Mouse (Mus musculus) heart, postnatal 25 days (tissue): ENCODE data around the gene B430306N03Rik. TPM values are rescaled to one million over a fixed set of nuclear protein-coding genes. Genes with fewer than 3 reads are reported as not detected.
"Not testable (repeated sequence)": the region's sequence is repeated elsewhere in the genome, so short reads cannot be mapped to it uniquely, and the experiment has no call there.

Experiments
- DNase-seq: peaks from one replicate; pipeline ENCODE4 v3.0.0; 2022; ENCODE audit warnings: low spot score
- intact Hi-C: fragments of 180-260 bp; cut with DNase I; formaldehyde crosslinking; loops from one replicate; pipeline ENCODE4 v1.15.1; 2025
- total RNA-seq, 2 experiments: library from RNA; stranded (reverse); gene quantifications; 2 replicates each; pipeline ENCODE4 v1.2.3; 2021

The B430306N03Rik gene
- total RNA-seq, 2 experiments from 2014 or later, result 0.08 to 0.20 TPM

DNA sequence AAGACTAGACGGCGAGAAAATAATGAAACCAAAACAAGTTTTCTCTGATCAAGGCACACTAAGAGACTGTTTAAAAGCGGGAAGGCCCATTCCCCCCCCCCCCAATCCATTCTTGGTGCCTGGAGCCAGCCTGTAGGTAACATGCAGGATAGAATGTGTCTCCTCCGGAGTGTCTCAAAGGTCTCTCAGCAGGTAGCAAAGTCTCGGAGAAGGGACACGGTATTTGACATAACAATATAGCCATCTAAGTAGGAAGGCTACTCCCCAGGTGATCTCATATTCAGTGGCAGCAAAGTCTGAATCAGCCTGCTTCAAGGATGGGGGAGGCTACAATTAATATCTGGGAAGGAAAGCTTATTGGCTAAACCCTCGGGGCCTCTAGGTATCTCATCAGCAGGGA is 37.0 kb downstream of the B430306N03Rik start:
- intact Hi-C loops, DNase-seq: not testable (repeated sequence)

DNA sequence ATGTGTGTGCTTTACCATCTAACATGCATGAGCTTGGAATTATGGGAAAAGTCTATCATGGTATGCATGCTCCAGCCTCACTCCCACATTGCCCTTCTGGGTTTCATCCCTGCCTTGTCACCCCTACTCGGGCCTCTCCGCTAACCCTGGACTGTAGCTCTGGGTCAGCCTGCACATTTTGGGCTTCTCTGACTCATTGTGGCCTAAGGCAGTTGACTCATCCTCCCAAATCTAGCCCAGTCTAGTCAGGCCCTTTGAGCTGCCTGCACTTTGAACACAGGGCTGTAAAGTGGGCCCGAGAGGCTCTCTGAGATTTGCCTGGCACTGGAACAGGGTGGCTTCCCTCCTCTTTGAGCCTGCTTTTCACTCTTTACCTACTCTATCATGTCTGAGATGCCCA is 39.9 kb downstream of the B430306N03Rik start:
- no peak for DNase-seq

DNA sequence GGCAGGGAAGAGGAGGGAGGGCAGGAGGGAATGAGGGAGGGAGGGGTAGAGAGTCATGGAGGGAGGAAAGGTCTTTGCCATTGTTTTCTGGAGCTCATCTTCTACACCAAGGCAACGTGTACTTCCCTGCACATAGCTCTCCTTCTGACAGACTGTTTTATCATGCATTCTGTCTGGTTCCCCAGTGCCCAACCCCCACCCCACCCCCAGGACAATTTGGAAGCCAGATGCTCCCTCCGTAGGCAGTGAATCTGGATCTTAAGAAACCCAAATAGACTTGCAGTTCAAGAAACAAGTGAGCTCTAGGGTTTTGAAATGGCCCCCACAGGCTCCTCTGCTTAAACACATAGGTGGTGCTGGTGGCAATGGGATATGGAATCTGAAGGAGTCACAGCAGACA is 42.0 kb downstream of the B430306N03Rik start:
- intact Hi-C loops, result no loop called here
- no peak for DNase-seq

More for the DNA sequence above, 39.9 kb downstream of the B430306N03Rik start:
- intact Hi-C loops, result no loop called here

DNA sequence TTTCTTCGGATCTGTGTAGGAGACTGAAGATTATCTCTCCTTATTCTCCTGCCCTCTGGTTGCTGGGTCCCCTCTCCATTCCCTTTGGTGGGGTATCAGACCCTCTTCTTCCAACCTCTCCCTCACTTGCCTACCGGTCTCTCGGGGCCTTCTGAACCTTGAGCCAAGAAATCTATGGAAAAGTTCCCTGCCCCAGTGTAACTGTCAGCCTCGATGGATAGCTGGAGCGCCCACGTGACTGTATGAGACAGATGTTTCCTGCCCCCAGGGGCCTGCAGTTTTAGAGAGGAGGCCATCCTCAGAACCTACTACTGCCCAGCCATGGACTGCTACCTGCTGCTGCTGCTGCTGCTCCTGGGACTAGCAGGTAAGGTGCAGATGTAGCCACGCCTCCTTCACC is 43.7 kb downstream of the B430306N03Rik start, which contains the start of gene Treml1:
Gene Treml1, plus strand, starts transcription at position 301 of the 400 bp plus-strand sequence.
- intact Hi-C loops, result no loop called here
- DNase-seq, result no peak

DNA sequence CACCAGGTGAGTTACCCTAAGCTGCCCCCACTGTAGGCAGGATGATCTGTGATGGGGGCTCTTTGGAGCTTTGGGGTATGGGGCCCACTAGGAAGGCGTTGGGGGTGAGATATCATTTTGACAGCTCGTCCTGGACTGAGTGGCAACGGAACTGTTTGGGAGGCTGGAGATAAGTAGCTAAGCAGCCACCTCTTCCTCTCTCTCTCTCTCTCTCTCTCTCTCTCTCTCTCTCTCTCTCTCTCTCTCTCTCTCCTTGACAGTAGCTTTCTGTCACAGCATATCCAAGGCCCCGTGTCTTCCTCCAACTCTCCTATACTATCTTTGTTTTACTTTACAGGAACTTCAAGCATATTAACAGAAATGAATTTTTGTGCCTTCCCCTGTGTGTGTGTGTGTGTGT is 44.5 kb downstream of the B430306N03Rik start:
- intact Hi-C loops, result no loop called here
- DNase-seq, result no peak

DNA sequence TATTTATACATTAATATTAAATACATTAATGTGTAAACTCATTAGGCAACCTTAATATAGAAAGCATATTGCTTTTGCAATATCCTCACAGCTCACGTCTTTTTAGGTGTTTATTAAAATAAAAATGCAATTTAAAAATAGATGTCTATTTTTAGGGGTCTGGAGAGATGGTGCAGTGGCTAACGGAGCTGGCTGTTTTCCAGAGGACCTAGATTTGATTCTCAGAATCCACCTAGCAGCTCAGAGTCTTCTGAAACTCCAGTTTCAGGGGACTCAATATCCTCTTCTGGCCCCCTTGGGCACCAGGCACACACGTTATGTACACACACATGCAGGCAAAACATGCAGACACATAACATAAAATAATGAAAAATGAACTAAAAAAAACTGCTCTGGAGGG is 46.4 kb downstream of the B430306N03Rik start:
- intact Hi-C loops, result no loop called here
- DNase-seq, result no peak

DNA sequence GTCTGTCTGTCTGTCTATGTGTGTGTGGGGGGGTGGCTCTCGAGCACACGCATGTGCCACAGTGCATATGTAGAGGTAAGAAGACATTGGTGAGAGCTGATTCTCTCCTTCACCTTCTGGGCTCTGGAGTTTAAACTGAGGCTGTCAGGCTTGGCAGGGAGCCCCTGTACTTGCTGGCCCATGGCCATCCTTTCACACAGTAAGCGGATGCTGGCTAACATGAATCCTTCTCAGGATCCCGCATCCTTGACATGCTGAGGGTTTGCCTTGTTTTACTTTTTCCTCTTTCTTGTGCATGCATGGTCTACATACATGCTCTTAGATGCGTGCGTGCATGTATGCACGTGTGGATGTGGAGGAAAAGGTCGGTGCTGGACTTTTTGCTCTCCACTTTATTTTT is 47.0 kb downstream of the B430306N03Rik start:
- no peak for DNase-seq
- intact Hi-C loops, result no loop called here

DNA sequence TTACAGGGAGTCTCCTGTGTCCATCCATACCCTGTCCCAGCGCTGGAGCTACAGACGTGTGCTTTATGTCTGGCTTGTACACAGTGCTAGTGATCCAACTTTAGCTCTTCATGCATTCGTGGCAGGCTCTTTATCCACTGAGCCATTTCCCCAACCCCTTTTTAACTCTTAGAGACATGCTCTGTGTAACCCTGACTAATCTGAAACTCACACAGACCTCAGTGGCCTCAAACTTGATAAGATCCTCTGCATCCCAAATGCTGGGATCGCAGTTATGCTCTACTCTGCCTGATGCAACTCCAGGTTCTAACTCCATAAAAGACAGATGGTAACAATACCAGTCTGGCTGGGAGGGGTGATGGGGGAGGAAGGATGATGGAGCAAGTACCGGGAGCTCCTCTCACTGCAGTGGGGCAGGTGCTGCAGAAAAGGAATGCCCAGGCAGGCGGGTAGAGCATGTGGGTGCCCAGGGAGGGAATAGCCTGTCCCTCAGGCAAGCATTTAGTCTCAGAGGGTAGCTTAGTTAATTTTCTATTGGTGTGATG is 47.6 kb downstream of the B430306N03Rik start:
- DNase-seq, result no peak
- intact Hi-C loops, result no loop called here

DNA sequence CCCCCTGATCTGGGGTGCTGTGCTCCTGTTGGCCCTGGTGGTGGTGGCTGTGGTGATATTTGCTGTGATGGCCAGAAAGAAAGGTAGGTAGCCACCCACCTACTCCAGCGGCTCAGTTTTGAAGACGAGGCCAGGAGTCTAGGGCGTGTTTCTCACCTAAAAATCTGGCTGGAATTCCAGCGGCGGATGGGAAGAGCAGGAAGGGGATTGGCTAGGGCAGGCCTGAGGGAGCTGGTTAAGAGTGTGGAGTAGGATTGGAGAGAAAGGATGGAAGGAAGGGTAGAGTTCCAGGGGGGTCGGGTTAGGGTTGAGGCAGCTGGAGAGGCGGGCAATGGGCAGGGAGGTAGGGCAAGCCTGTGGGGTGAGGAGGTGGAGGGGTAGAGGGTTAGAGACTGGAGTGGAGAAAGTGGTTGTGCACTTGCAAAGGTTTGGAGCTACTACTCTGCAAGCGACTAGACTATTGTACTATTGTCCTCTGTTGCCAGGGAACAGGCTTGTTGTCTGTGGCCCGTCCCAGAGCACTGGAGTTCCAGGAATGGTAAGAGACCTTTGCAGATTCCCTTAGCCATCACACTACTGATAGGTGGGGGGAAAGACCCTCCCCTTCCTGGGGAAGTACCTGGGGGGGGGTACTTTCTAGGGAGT is 49.7 kb downstream of the B430306N03Rik start:
- DNase-seq, result no peak
- intact Hi-C loops, result no loop called here

DNA sequence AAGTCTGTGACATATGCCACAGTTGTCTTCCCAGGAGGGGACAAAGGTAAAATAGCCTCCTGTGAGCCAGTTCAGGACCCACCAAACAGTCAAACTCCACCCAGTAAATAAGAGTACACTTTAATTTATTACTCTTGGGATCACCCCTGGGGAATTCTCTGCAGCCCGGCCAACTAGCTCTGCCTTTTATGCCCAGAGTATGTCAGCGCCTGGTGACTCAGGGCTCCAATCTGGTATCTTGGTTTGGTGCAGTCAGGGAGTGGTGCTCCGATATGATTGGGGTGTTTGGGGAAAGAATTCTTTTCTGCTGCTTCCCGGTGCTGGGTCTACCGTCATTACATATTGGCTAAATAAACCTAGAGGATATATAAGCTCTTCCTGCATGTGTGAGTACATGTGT is 50.9 kb downstream of the B430306N03Rik start:
- DNase-seq, result no peak
- intact Hi-C loops, result no loop called here

DNA sequence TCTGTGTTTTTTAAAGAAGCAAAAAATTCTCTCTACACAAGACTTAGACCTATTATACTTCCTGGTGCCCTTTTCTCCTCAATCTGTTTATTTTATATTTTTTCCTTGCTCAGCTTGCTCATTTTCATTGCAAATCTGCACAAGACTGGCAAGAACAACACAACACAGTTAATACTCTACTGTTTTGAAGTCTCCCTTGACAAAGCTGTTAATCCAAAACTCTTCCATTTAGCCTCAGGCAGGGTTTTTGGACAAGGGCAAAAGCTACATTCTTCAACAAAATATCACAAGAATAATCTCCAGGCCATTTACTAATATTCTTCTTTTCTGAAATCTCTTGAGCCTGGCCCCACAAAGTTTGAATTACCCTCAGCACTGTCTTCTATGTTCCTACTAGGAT is 55.7 kb downstream of the B430306N03Rik start:
- DNase-seq, result no peak
- intact Hi-C loops, result no loop called here

DNA sequence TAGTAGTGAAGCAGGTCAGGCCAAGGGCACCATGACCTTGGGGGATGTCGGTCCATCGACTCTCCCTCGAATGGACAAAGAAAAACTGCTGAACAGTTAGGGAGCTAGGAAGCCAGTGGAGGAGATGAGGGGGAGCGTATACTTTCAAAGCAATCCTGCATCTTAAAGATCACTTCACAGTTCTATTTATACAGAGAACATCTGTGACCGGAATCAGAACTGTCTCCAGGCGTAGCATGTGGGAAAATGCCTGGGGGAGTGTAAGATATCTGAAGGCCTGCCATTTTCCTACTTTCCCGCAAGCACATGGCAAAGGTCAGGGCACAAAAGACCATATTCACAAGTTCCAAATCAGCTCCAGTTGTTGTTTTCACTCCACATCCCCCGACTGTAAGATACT is 57.0 kb downstream of the B430306N03Rik start:
- no peak for DNase-seq
- intact Hi-C loops, result no loop called here

DNA sequence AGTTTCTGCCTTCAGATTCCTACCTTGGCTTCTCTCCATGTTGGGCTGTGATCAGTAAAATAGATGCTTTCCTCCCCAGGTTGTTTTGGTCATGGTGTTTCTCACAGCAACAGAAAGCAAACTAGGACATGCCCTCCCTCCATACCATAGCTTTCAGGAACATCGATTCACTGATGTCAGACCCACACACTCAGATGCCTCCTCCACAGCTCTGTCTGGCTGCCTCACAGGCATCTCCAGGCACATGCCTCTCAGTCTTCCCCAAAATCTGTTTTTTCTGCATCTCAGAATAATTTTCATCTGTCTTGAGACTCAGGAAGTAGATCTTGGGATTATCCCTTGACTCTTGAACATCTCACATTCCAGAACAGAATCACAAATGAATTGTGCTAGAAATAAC is 60.2 kb downstream of the B430306N03Rik start:
- intact Hi-C loops, result no loop called here
- no peak for DNase-seq

Other genes with a start within 250 kb of the B430306N03Rik start
- not detected for gene 1700067P10Rik, start 226.8 kb upstream of the B430306N03Rik start, total RNA-seq
- gene 9830107B12Rik, start 169.9 kb upstream of the B430306N03Rik start, total RNA-seq, result not detected
- not detected for gene A530064D06Rik, start 148.9 kb upstream of the B430306N03Rik start, total RNA-seq
- gene Trem1, start 83.4 kb upstream of the B430306N03Rik start, total RNA-seq, result not detected
- not detected for gene Trem3, start 68.4 kb upstream of the B430306N03Rik start, total RNA-seq
- gene Treml4, start 51.8 kb upstream of the B430306N03Rik start, total RNA-seq, result under 1 TPM in 1 of 2 experiments, not detected in 1; 0.28 TPM
- under 1 TPM; 0.31 to 0.75 TPM for gene Treml2, start 16.6 kb upstream of the B430306N03Rik start, total RNA-seq
- 1 to 10 TPM; 1.2 TPM for gene Trem2, start 30.3 kb downstream of the B430306N03Rik start, total RNA-seq
- gene Treml1, start 43.8 kb downstream of the B430306N03Rik start, total RNA-seq, result under 1 TPM; 0.26 to 0.92 TPM
- gene Nfya, start 93.8 kb downstream of the B430306N03Rik start, total RNA-seq, result 10 to 100 TPM; 19.6 to 21.4 TPM
- gene Oard1, start 93.9 kb downstream of the B430306N03Rik start, total RNA-seq, result 10 to 100 TPM; 12.9 to 14.3 TPM
- 100 to 1,000 TPM; 245 to 262 TPM for gene Apobec2, start 116.8 kb downstream of the B430306N03Rik start, total RNA-seq
- gene Tspo2, start 135.4 kb downstream of the B430306N03Rik start, total RNA-seq, result 1 to 10 TPM in 1 of 2 experiments, under 1 TPM in 1; 0.91 to 1.2 TPM
- under 1 TPM; 0.14 to 0.16 TPM for gene Unc5cl, start 138.8 kb downstream of the B430306N03Rik start, total RNA-seq